Mouse (Mus musculus) liver, embryonic 14.5 days (tissue): ENCODE results near the gene Trappc3.

Source experiments
- CTCF ChIP-seq: IDR thresholded peaks from 2 replicates; pipeline ENCODE4 v1.5.1; 2016; ENCODE audit warnings: antibody characterized with exemption, low read depth, control low read depth
- EP300 ChIP-seq: IDR thresholded peaks from 2 replicates; pipeline ENCODE4 v1.6.1; 2016; ENCODE audit warnings: antibody characterized with exemption, low read depth

DNA sequence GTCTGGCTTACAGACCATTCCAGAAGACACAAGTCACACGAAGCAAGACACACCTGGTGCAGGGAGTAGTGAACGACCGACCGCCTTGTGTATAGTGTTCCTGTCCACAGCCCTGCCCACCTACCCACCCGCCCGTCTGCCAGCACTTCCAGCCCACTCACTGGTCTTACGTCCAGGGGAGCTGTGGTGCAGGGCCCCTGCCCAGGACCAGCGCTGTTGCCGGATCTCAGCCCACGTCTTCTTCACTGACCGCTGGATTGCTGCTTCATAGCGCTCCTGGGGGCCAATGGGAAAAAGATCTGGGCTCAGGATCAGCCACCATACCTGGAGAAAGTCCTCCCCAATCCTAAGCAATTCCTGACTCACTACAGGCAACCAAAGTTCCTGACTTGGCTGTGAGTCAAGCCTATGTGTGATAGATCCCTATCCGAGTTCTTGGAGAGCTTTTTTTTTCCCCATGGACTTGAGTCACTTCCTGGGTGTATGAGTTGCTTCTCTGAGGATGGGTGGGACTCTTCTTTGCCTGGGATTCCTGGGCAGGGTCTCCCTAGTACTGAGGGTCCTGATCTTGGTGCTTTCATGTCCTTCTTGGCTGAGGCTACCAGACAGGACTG is 22.2 kb upstream of the Trappc3 start:
- TF ChIP-seq CTCF (no peak), EP300 (no peak)
